Mouse (Mus musculus): ENCODE measurements around the gene Jmjd6.

- TF ChIP-seq CTCF (IDR thresholded peaks at IDR 0.05; ENCODE audit: low read depth, low read length), result no peak
- TF ChIP-seq POLR2A (IDR thresholded peaks at IDR 0.05; ENCODE audit: borderline replicate concordance, low read depth, low read length), result no peak
Measured at GRCm38 (mm10) chr11:116832172-116832685, 11.0 kb downstream of the Jmjd6 start.
